Mouse (Mus musculus) limb, embryonic 12.5 days (tissue): ENCODE measurements around the gene Usp37. TPM values are rescaled to one million over a fixed set of nuclear protein-coding genes. Genes with fewer than 3 reads are reported as not detected.
"Not testable (repeated sequence)": the region's sequence is repeated elsewhere in the genome, so short reads cannot be mapped to it uniquely, and the experiment has no call there.

Source experiments
- ATAC-seq: fragments of 200-750 bp; cut with Nextera tagmentation; 2 replicates; pipeline ENCODE4 v1.8.0; 2017; ENCODE audit warnings: low read depth, moderate TSS enrichment; ENCODE audit not compliant: insufficient number of reproducible peaks, insufficient read depth, low FRiP score, low TSS enrichment
- H3K27ac ChIP-seq: fragments of 300-500 bp; sonication (generic); 2 replicates; pipeline ENCODE4 v1.5.1; 2016; ENCODE audit warnings: mild to moderate bottlenecking, moderate library complexity
- H3K27me3 ChIP-seq: fragments of 300-500 bp; sonication (generic); 2 replicates; pipeline ENCODE4 v1.6.1; 2016; ENCODE audit warnings: mild to moderate bottlenecking, moderate library complexity
- H3K36me3 ChIP-seq: fragments of 300-500 bp; sonication (generic); 2 replicates; pipeline ENCODE4 v1.6.1; 2016; ENCODE audit warnings: mild to moderate bottlenecking, moderate library complexity
- H3K4me1 ChIP-seq: fragments of 300-500 bp; sonication (generic); replicated peaks from 2 replicates; pipeline ENCODE4 v1.6.1; 2016
- H3K4me2 ChIP-seq: fragments of 300-500 bp; sonication (generic); 2 replicates; pipeline ENCODE4 v1.6.1; 2016; ENCODE audit warnings: mild to moderate bottlenecking, moderate library complexity
- H3K4me3 ChIP-seq: fragments of 300-500 bp; sonication (generic); replicated peaks from 2 replicates; pipeline ENCODE4 v1.5.1; 2016; ENCODE audit warnings: mild to moderate bottlenecking
- H3K9ac ChIP-seq: fragments of 300-500 bp; sonication (generic); replicated peaks from 2 replicates; pipeline ENCODE4 v1.6.1; 2016; ENCODE audit warnings: mild to moderate bottlenecking, moderate library complexity
- H3K9me3 ChIP-seq: fragments of 300-500 bp; sonication (generic); 2 replicates; pipeline ENCODE4 v1.6.1; 2016; ENCODE audit warnings: mild to moderate bottlenecking, moderate library complexity
- WGBS: fragments of 180-500 bp; shearing (Covaris S2); methylation state at CpG from one replicate; pipeline ENCODE4 v1.1.7; 2016; 5-methylcytosine and 5-hydroxymethylcytosine counted together
- polyA plus RNA-seq: library from polyadenylated mRNA; unstranded; fragments of >200 nt; fragmentation: Nextera tagmentation; extraction: Ambion mirVana; gene quantifications from 2 replicates; pipeline ENCODE4 v1.2.1, GENCODE M21; 2016

Gene Usp37
- polyA plus RNA-seq, 1 experiment from 2014 or later: 43.2 TPM

DNA sequence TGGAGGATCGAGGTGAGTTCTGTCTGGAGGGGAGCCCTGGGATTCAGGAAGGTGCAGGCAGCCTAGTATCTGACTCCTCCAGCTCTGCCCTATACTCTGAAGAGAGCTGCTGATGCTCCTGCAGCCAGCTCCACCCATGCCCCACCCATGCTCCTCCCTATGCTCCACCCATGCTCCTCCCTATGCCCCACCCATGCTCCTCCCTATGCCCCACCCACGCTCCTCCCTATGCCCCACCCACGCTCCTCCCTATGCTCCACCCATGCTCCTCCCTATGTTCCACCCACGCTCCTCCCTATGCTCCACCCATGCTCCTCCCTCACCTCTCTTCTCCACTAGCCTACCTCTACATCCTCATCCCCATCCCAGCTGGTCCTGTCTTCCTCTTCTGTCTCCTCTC is 128.9 kb downstream of the Usp37 start:
- Histone ChIP-seq H3K9me3 (no peaks in the 10 kb centered on the region), H3K4me1 (no peaks in the 10 kb centered on the region), H3K4me2 (no peak overlapping the region), H3K27ac (no peak overlapping the region), H3K27me3 (no peaks in the 10 kb centered on the region), H3K4me3 (no peak overlapping the region), H3K9ac (no peak overlapping the region), H3K36me3 (no peaks in the 10 kb centered on the region)
- ATAC-seq: no peak
- WGBS: 47% methylated on average over 4 of the region's 4 CpGs

DNA sequence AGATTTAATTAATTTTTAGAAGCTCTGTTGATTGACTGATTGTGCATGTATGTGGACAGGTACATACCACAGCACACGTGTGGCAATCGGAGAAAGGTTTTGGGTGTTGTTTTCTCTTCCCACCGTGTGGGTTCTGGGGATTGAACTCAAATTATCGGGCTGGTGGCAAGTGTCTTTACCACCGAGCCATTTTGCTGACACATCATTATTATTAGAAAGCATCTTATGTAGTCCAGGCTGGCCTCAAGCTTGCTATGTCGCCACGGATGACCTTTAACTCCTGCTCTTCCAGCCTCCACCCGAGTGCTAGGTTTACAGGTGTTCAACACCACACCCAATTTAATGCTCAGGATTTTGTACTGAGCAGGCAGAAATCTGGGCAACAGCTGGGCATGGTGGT is 131.4 kb downstream of the Usp37 start:
- no peak overlapping the region for H3K4me3 ChIP-seq
- peaks cover 11% of the 10 kb centered on the region for H3K4me1 ChIP-seq
- H3K27ac ChIP-seq: no peak overlapping the region
- 0 out of 2 replicates have a peak, but pooled peaks cover 5% of the 10 kb centered on the region for H3K27me3 ChIP-seq
- no peak for ATAC-seq
- H3K9ac ChIP-seq: no peak overlapping the region
- WGBS: 83% methylated on average over 8 of the region's 8 CpGs
- H3K4me2 ChIP-seq: no peak overlapping the region
- no peaks in the 10 kb centered on the region for H3K36me3 ChIP-seq
- no peaks in the 10 kb centered on the region for H3K9me3 ChIP-seq

GRCm38 (mm10) chr1:74411753-74412325 is 132.2 kb downstream of the Usp37 start:
- Histone ChIP-seq H3K4me1 (peaks cover 11% of the 10 kb centered on the region), H3K9ac (no peak overlapping the region), H3K4me2 (no peak overlapping the region), H3K27me3 (0 out of 2 replicates have a peak, but pooled peaks cover 5% of the 10 kb centered on the region), H3K4me3 (no peak overlapping the region), H3K9me3 (no peaks in the 10 kb centered on the region), H3K27ac (no peak overlapping the region), H3K36me3 (no peaks in the 10 kb centered on the region)
- 46% methylated on average over 2 of the region's 2 CpGs for WGBS
- ATAC-seq: no peak

DNA sequence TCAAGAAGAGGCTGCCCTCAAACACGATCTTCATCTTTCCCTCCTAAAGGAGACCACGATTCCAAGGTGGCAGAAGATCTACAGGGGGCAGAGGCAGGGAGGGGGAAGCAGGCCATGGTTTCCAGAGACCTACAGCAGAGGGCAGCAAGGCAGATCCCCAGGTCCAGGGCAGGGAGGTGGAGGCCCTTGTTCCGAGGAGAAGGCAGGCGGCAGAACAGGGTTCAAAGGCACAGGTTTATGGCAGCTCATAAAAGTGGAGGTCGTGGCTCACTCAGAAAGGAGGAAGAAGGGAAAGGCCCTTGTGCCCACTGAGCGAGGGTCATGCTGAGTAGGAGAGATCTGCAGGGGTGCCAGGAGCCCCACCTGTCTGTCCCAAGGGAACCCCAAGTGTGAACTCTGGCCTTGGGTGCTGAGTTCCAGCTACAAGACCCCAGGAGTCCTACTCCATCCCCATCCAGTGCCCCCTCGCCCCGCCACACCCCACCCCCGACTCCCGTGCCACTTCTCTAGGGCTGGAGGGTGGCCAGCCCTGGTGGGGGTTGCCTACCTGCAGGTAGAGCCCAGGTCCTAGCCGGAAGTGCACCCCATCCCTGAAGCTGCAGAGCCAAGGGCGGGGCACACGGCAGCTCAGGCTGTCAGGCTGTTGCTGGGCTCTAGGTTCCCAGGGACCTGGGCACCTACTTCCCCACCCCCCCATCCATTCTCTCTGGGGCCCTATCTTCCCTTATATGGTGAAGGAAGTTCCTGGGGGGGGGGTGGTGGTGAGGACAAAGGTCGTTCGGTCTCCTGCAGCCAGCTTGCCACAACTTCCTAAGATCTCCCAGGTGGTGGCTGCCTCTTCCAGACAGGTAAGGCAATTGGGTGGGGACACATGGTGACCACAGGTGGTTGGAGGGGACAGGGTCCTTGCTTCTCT is 135.2 kb downstream of the Usp37 start, which contains the start of gene Vil1:
Gene Vil1 (plus strand): TSS at position 788 of the 916 bp plus-strand sequence.
- Histone ChIP-seq H3K4me3 (no peak within 1 kb of the TSS), H3K4me2 (no peak within 1 kb of the TSS), H3K4me1 (peaks cover 11% of the 10 kb centered on the region), H3K9me3 (no peaks in the 10 kb centered on the region), H3K36me3 (no peaks in the 10 kb centered on the region), H3K27me3 (0 out of 2 replicates have a peak, but pooled peaks cover 5% of the 10 kb centered on the region), H3K27ac (no peak within 1 kb of the TSS), H3K9ac (no peak within 1 kb of the TSS)
- WGBS: 33% methylated on average over 15 of the region's 15 CpGs
- ATAC-seq: 0 out of 2 replicates have a peak, but pooled peaks have one; percentile 29

DNA sequence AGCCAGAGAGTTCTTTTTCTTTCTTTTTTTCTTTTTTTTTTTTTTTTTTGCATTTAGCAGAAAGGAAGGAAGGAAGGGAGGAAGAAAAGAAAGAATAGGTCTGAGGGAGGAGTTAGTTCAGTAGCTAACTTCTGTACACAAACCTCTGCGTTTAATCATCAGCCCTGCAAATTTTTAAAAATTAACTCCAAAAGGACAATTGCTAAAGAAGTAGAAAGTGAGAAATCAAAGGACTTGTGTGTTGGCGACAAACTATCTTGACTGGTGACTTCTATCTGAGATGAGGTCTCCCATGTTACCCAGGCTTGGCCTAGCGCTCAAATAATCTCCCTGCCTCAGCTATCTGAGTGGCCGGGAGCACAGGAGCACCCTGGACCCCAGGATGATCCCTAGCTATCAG is 139.9 kb downstream of the Usp37 start:
- no peaks in the 10 kb centered on the region for H3K9me3 ChIP-seq
- H3K9ac ChIP-seq: no peak overlapping the region
- no peak overlapping the region for H3K4me3 ChIP-seq
- H3K4me2 ChIP-seq: no peak overlapping the region
- no peak for ATAC-seq
- 0 out of 2 replicates have a peak, but pooled peaks cover 3% of the 10 kb centered on the region for H3K27me3 ChIP-seq
- H3K27ac ChIP-seq: no peak overlapping the region
- 87% methylated on average over 4 of the region's 4 CpGs for WGBS
- no peaks in the 10 kb centered on the region for H3K36me3 ChIP-seq
- peaks cover 10% of the 10 kb centered on the region for H3K4me1 ChIP-seq

GRCm38 (mm10) chr1:74401015-74401702 is 142.9 kb downstream of the Usp37 start:
- H3K9ac ChIP-seq: no peak overlapping the region
- H3K4me3 ChIP-seq: no peak overlapping the region
- H3K27ac ChIP-seq: no peak overlapping the region
- H3K9me3 ChIP-seq: no peaks in the 10 kb centered on the region
- 53% methylated on average over 16 of the region's 16 CpGs for WGBS
- H3K36me3 ChIP-seq: no peaks in the 10 kb centered on the region
- H3K27me3 ChIP-seq: no peaks in the 10 kb centered on the region
- ATAC-seq: no peak
- H3K4me1 ChIP-seq: peaks cover 10% of the 10 kb centered on the region; the same call in 1 of the 2 replicates
- H3K4me2 ChIP-seq: no peak overlapping the region

GRCm38 (mm10) chr1:74400531-74400930 is 143.6 kb downstream of the Usp37 start:
- peaks cover 10% of the 10 kb centered on the region; the same call in 1 of the 2 replicates for H3K4me1 ChIP-seq
- no peak overlapping the region for H3K4me3 ChIP-seq
- ATAC-seq: no peak
- WGBS: 81% methylated on average over 3 of the region's 3 CpGs
- peaks cover 3% of the 10 kb centered on the region; the same call in 1 of the 2 replicates for H3K36me3 ChIP-seq
- H3K27ac ChIP-seq: no peak overlapping the region
- H3K4me2 ChIP-seq: no peak overlapping the region
- H3K9me3 ChIP-seq: no peaks in the 10 kb centered on the region
- H3K9ac ChIP-seq: no peak overlapping the region
- no peaks in the 10 kb centered on the region for H3K27me3 ChIP-seq

- H3K4me1 ChIP-seq: peaks cover 18% of the 10 kb centered on the region
- 0 out of 2 replicates have a peak, but pooled peaks have one; percentile 13 for ATAC-seq
- H3K27me3 ChIP-seq: no peaks in the 10 kb centered on the region
- peak overlapping the region; percentile 89 for H3K27ac ChIP-seq
- H3K4me3 ChIP-seq: peak overlapping the region; percentile 42
- peak overlapping the region; percentile 61 for H3K9ac ChIP-seq
- peaks cover 29% of the 10 kb centered on the region for H3K36me3 ChIP-seq
- peak overlapping the region; percentile 82 for H3K4me2 ChIP-seq
- 3% methylated on average over 11 of the region's 11 CpGs for WGBS
- H3K9me3 ChIP-seq: no peaks in the 10 kb centered on the region
Measured at GRCm38 (mm10) chr1:74397919-74398451, 146.1 kb downstream of the Usp37 start.

GRCm38 (mm10) chr1:74397268-74397918 is 146.7 kb downstream of the Usp37 start:
- H3K4me3 ChIP-seq: peak overlapping the region; percentile 42
- peak overlapping the region; percentile 82 for H3K4me2 ChIP-seq
- peaks cover 23% of the 10 kb centered on the region for H3K4me1 ChIP-seq
- peak overlapping the region; percentile 89 for H3K27ac ChIP-seq
- H3K9ac ChIP-seq: peak overlapping the region; percentile 61
- H3K9me3 ChIP-seq: no peaks in the 10 kb centered on the region
- ATAC-seq: peak; percentile 88
- no peaks in the 10 kb centered on the region for H3K27me3 ChIP-seq
- under 1% methylated on average over 41 of the region's 41 CpGs for WGBS
- peaks cover 29% of the 10 kb centered on the region for H3K36me3 ChIP-seq

DNA sequence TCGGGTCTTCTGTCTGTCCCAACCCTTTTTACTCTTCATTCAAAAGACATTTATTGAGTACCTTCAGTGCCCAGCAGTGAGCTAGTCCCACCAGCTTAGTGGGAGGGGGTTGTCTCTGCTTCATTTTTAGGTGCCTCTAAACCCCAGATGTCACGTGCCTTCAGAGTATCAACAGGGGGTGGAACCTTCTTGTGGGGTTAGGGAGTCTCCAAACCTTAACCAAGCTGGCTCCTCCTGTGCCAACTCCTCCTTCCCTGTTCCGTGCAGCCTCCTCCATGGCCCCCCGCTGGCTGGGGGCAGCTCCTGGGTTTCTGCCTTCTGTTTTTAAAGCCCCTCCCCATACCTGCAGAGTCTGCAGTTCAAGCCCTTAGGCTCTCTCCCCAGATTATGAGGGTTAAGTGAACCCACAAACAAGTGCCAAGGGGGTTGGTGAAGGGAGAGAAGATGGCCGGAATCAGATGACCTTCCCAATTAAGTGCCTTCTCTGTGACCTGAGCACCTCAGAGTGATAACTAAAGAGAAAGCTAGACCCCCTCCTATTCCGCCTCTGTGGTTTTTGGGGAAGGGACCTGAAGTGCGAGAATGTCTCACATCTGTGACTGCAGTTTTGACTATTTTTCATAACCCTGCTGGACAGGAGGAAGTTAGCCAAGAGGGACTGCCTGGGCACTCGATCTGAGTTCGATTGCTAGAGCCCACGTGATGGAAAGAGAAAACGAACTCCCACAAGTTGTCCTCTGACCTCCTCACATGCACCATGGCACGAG is 147.4 kb downstream of the Usp37 start:
- H3K36me3 ChIP-seq: peaks cover 29% of the 10 kb centered on the region
- ATAC-seq, H3K27me3 ChIP-seq, H3K9me3 ChIP-seq: not testable (repeated sequence)
- H3K4me2 ChIP-seq: peak overlapping the region; percentile 82
- peak overlapping the region; percentile 61 for H3K9ac ChIP-seq
- H3K4me1 ChIP-seq: peaks cover 23% of the 10 kb centered on the region
- peak overlapping the region; percentile 89 for H3K27ac ChIP-seq
- 10% methylated on average over 12 of the region's 12 CpGs for WGBS
- peak overlapping the region; percentile 42 for H3K4me3 ChIP-seq
